Mouse (Mus musculus): Measurements from ENCODE around the gene Lrrc52. TPM values are rescaled to one million over a fixed set of nuclear protein-coding genes. Genes with fewer than 3 reads are reported as not detected.

The Lrrc52 gene
- total and polyA plus RNA-seq, 3 experiments: 0.39 to 5.2 (median 2.4) TPM

- Histone ChIP-seq H3K79me2 (replicated peaks; ENCODE audit: control insufficient read depth, insufficient read depth, low read length) (no peaks in the 10 kb centered on the region), H3K4me3 (no peak overlapping the region), H3K27ac (no peak overlapping the region), H3K4me1 (ENCODE audit: control insufficient read depth, insufficient read depth, low read length) (no peaks in the 10 kb centered on the region), H3K27me3 (ENCODE audit: control insufficient read depth, insufficient read depth, low read length) (no peaks in the 10 kb centered on the region), H3K9ac (ENCODE audit: low read depth, low read length) (no peak overlapping the region), H3K36me3 (ENCODE audit: control insufficient read depth, insufficient read depth, low read length) (no peaks in the 10 kb centered on the region)
- TF ChIP-seq EP300 (IDR thresholded peaks at IDR 0.05; ENCODE audit: insufficient read depth, low read depth, low read length) (no peak), POLR2A (IDR thresholded peaks at IDR 0.05; ENCODE audit: insufficient read depth, low read depth, low read length) (no peak), CTCF (IDR thresholded peaks at IDR 0.05) (no peak)
- no peak for DNase-seq
- intact Hi-C loops (cut with DNase I): no loop called here
- WGBS: 48% methylated on average over 3 of the region's 3 CpGs
These were observed 31.0 kb upstream of the Lrrc52 start for GRCm38 (mm10) chr1:167497560-167497959.

DNA sequence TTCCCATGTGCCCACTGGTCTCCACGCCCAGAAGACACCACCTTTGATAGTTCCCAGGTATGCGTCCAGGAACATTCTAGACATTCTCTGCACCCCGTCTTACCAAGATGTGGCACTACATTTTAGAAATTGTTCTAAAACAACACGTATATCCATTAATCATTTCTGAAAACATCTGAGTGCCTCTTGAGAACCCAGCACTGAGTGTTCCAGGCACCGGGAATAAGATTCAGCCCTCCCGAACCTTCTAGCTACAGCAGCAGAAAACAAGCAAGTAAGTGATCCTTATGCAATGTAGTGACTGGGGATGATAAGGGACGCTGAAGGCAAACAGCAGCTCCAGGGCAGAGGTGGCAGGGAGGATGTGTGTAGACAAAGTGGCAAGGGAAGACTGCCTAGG, 24.9 kb upstream of the Lrrc52 start:
- Histone ChIP-seq H3K36me3 (ENCODE audit: control insufficient read depth, insufficient read depth, low read length) (no peaks in the 10 kb centered on the region), H3K4me1 (ENCODE audit: control insufficient read depth, insufficient read depth, low read length) (no peaks in the 10 kb centered on the region), H3K4me3 (no peak overlapping the region), H3K27ac (no peak overlapping the region), H3K9ac (ENCODE audit: low read depth, low read length) (no peak overlapping the region), H3K79me2 (replicated peaks; ENCODE audit: control insufficient read depth, insufficient read depth, low read length) (no peaks in the 10 kb centered on the region), H3K27me3 (ENCODE audit: control insufficient read depth, insufficient read depth, low read length) (no peaks in the 10 kb centered on the region)
- TF ChIP-seq CTCF (IDR thresholded peaks at IDR 0.05): no peak
- no peak for TF ChIP-seq POLR2A (IDR thresholded peaks at IDR 0.05; ENCODE audit: insufficient read depth, low read depth, low read length)
- TF ChIP-seq EP300 (IDR thresholded peaks at IDR 0.05; ENCODE audit: insufficient read depth, low read depth, low read length): no peak
- WGBS: 73% methylated on average over 7 of the region's 7 CpGs
- intact Hi-C loops (cut with DNase I): no loop called here
- DNase-seq: no peak

- intact Hi-C loops (cut with DNase I): no loop called here
- H3K4me3 ChIP-seq: no peak overlapping the region
- no peaks in the 10 kb centered on the region for H3K79me2 ChIP-seq (replicated peaks; ENCODE audit: control insufficient read depth, insufficient read depth, low read length)
- H3K27me3 ChIP-seq (ENCODE audit: control insufficient read depth, insufficient read depth, low read length): no peaks in the 10 kb centered on the region
- no peak for DNase-seq
- H3K9ac ChIP-seq (ENCODE audit: low read depth, low read length): no peak overlapping the region
- no peaks in the 10 kb centered on the region for H3K36me3 ChIP-seq (ENCODE audit: control insufficient read depth, insufficient read depth, low read length)
- TF ChIP-seq EP300 (IDR thresholded peaks at IDR 0.05; ENCODE audit: insufficient read depth, low read depth, low read length) (no peak), CTCF (IDR thresholded peaks at IDR 0.05) (no peak), POLR2A (IDR thresholded peaks at IDR 0.05; ENCODE audit: insufficient read depth, low read depth, low read length) (no peak)
- WGBS: 94% methylated on average over 5 of the region's 5 CpGs
- no peaks in the 10 kb centered on the region; the same call in 1 of the 2 replicates for H3K4me1 ChIP-seq (ENCODE audit: control insufficient read depth, insufficient read depth, low read length)
- H3K27ac ChIP-seq: no peak overlapping the region
These were observed 21.4 kb upstream of the Lrrc52 start for GRCm38 (mm10) chr1:167487933-167488332.

DNA sequence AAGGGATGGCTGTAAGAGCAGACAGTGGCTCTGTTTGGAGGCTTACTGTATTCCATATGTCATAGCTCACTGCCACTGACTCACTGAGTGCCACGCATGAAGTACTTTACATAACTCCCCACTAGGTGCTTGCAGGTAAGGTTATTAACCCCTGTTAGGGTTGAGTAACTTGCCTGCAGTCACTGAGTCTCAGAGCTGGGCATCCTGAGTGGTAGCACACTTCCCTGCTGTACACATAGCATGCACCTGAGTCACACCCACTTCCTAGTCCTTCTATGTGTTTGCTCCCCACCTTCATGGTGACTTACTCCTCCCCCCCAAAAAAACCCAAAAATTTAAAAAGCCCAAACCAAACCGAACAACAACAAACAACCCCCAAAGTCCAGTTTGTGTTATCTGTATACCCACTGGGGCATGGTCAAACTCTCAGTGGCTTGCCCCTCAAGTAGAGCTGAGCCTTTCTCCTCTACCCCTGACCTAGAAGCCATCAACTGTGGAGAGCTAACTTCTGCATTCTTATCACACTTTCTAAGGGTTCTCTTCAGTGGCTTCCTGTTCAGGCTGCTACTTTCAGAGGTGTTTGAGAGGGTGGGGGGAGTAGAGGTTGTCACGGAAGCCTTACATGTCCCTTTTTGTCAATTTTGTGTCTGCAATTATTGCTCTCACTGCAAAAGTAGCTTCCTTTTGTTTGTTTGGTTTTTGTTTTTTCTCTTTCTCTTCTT, 20.5 kb upstream of the Lrrc52 start:
- no peaks in the 10 kb centered on the region for H3K79me2 ChIP-seq (replicated peaks; ENCODE audit: control insufficient read depth, insufficient read depth, low read length)
- H3K27ac ChIP-seq: no peak overlapping the region
- no peak for DNase-seq
- no peaks in the 10 kb centered on the region for H3K27me3 ChIP-seq (ENCODE audit: control insufficient read depth, insufficient read depth, low read length)
- no peak for TF ChIP-seq EP300 (IDR thresholded peaks at IDR 0.05; ENCODE audit: insufficient read depth, low read depth, low read length)
- no peak overlapping the region for H3K9ac ChIP-seq (ENCODE audit: low read depth, low read length)
- intact Hi-C loops (cut with DNase I): no loop called here
- 58% methylated on average over 3 of the region's 3 CpGs for WGBS
- no peaks in the 10 kb centered on the region; the same call in 1 of the 2 replicates for H3K4me1 ChIP-seq (ENCODE audit: control insufficient read depth, insufficient read depth, low read length)
- H3K4me3 ChIP-seq: no peak overlapping the region
- H3K36me3 ChIP-seq (ENCODE audit: control insufficient read depth, insufficient read depth, low read length): no peaks in the 10 kb centered on the region

GRCm38 (mm10) chr1:167482863-167483262, 16.3 kb upstream of the Lrrc52 start:
- H3K79me2 ChIP-seq (replicated peaks; ENCODE audit: control insufficient read depth, insufficient read depth, low read length): no peaks in the 10 kb centered on the region
- DNase-seq: no peak
- no peak overlapping the region for H3K27ac ChIP-seq
- intact Hi-C loops (cut with DNase I): no loop called here
- TF ChIP-seq POLR2A (IDR thresholded peaks at IDR 0.05; ENCODE audit: insufficient read depth, low read depth, low read length): no peak
- TF ChIP-seq CTCF (IDR thresholded peaks at IDR 0.05): no peak
- no peak for TF ChIP-seq EP300 (IDR thresholded peaks at IDR 0.05; ENCODE audit: insufficient read depth, low read depth, low read length)
- H3K4me1 ChIP-seq (ENCODE audit: control insufficient read depth, insufficient read depth, low read length): no peaks in the 10 kb centered on the region; the same call in 1 of the 2 replicates
- H3K36me3 ChIP-seq (ENCODE audit: control insufficient read depth, insufficient read depth, low read length): no peaks in the 10 kb centered on the region
- no peaks in the 10 kb centered on the region for H3K27me3 ChIP-seq (ENCODE audit: control insufficient read depth, insufficient read depth, low read length)
- WGBS: 42% methylated on average over 4 of the region's 4 CpGs
- H3K9ac ChIP-seq (ENCODE audit: low read depth, low read length): no peak overlapping the region
- no peak overlapping the region for H3K4me3 ChIP-seq

DNA sequence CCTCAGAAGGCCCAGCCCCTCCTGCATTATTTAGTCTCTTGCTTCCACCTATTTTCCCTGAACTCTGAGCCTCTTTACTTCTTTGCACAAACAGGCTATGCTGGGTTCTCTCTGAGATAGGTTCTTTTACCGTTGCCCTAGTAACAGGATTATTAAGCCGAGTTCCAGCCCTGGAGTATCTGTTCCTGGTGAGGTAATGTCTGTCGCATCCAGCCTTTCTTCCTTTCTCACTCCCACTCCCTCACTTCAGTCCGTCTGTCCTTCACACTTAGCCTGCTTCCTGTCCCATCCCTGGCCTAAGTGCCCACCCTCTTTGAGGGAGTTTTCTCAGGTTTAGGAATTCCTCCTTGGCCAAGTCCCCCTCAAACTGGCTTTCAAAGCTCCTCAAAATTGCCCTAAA, 7.0 kb upstream of the Lrrc52 start:
- TF ChIP-seq EP300 (IDR thresholded peaks at IDR 0.05; ENCODE audit: insufficient read depth, low read depth, low read length) (no peak), POLR2A (IDR thresholded peaks at IDR 0.05; ENCODE audit: insufficient read depth, low read depth, low read length) (no peak), CTCF (IDR thresholded peaks at IDR 0.05) (no peak)
- Histone ChIP-seq H3K9ac (ENCODE audit: low read depth, low read length) (no peak overlapping the region), H3K27me3 (ENCODE audit: control insufficient read depth, insufficient read depth, low read length) (no peaks in the 10 kb centered on the region), H3K79me2 (replicated peaks; ENCODE audit: control insufficient read depth, insufficient read depth, low read length) (no peaks in the 10 kb centered on the region), H3K27ac (no peak overlapping the region), H3K36me3 (ENCODE audit: control insufficient read depth, insufficient read depth, low read length) (no peaks in the 10 kb centered on the region), H3K4me1 (ENCODE audit: control insufficient read depth, insufficient read depth, low read length) (no peaks in the 10 kb centered on the region), H3K4me3 (no peak overlapping the region)
- DNase-seq: no peak
- intact Hi-C loops (cut with DNase I): no loop called here
- 41% methylated on average over 4 of the region's 4 CpGs for WGBS
